Mouse (Mus musculus): Measurements from ENCODE around the gene Slc16a5.

DNA sequence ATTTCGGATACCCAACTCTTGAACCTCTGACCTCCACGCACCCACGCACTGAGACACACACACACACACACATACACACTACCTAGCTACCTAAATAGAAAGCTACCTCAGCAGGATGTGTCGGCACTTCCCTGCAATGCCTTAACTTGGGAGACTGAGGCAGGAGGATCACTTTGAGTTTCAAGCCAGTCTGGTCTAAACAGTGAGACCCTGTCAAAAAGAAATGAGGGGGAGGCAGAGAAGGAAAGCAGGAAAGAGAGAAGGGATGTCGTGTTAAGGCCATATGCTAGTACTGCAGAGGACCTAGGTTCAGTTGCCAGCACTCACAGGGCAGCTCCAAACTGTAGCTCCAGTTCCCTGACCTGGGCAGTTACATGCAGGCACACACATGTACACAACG is 52.7 kb downstream of the Slc16a5 start:
- TF ChIP-seq CTCF (IDR thresholded peaks at IDR 0.05; ENCODE audit: control insufficient read depth, insufficient read depth, low read length) (no peak), POLR2A (IDR thresholded peaks at IDR 0.05; ENCODE audit: borderline replicate concordance, control insufficient read depth, low read depth, low read length) (no peak)
